Mouse (Mus musculus): ENCODE measurements around the gene Zfp235. TPM values are rescaled to one million over a fixed set of nuclear protein-coding genes. Genes with fewer than 3 reads are reported as not detected.

Zfp235 gene
- total RNA-seq (2022), result 1 to 10 TPM; 4.0 to 5.5 (median 4.5) TPM

- DNase-seq (ENCODE audit: low spot score), result peak; percentile 92
Observed at GRCm38 (mm10) chr7:24133996-24134828, at the start of gene Zfp235. TSS of gene Zfp235 (plus strand) at chr7:24134169.

- no peak for DNase-seq (ENCODE audit: low spot score)
Observed at GRCm38 (mm10) chr7:24086871-24087270, 47.1 kb upstream of the Zfp235 start.

GRCm38 (mm10) chr7:24087485-24088125 lies 46.4 kb upstream of the Zfp235 start:
- no peak for DNase-seq (ENCODE audit: low spot score)

- no peak for DNase-seq (ENCODE audit: low spot score)
Observed at GRCm38 (mm10) chr7:24104403-24104802, 29.6 kb upstream of the Zfp235 start.

- no peak for DNase-seq (ENCODE audit: low spot score)
Observed at GRCm38 (mm10) chr7:24105144-24105703, 28.7 kb upstream of the Zfp235 start.

- DNase-seq (ENCODE audit: low spot score), result no peak
Observed at GRCm38 (mm10) chr7:24110839-24111238, 23.1 kb upstream of the Zfp235 start.

GRCm38 (mm10) chr7:24111772-24112155 lies 22.2 kb upstream of the Zfp235 start:
- DNase-seq (ENCODE audit: low spot score), result no peak

GRCm38 (mm10) chr7:24112156-24112856 lies 21.7 kb upstream of the Zfp235 start, which contains the start of gene Zfp112:
TSS of gene Zfp112 (plus strand) at chr7:24112314.
- peak; percentile 85 for DNase-seq (ENCODE audit: low spot score)

- DNase-seq (ENCODE audit: low spot score), result peak; percentile 24
Observed at GRCm38 (mm10) chr7:24113001-24113400, 21.0 kb upstream of the Zfp235 start.

GRCm38 (mm10) chr7:24116655-24117054 lies 17.3 kb upstream of the Zfp235 start:
- DNase-seq (ENCODE audit: low spot score), result no peak

- DNase-seq (ENCODE audit: low spot score), result no peak
Observed at GRCm38 (mm10) chr7:24133425-24133995, 459 bp upstream of the Zfp235 start.

- no peak for DNase-seq (ENCODE audit: low spot score)
Observed at GRCm38 (mm10) chr7:24142566-24142965, 8.6 kb downstream of the Zfp235 start.

- no peak for DNase-seq (ENCODE audit: low spot score)
Observed at GRCm38 (mm10) chr7:24153272-24153671, 19.3 kb downstream of the Zfp235 start.

GRCm38 (mm10) chr7:24172191-24172590 lies 38.2 kb downstream of the Zfp235 start:
- no peak for DNase-seq (ENCODE audit: low spot score)

GRCm38 (mm10) chr7:24174618-24175336 lies 40.8 kb downstream of the Zfp235 start, which contains the start of gene Zfp114:
TSS of gene Zfp114 (plus strand) at chr7:24175060.
- peak; percentile 14 for DNase-seq (ENCODE audit: low spot score)

- no peak for DNase-seq (ENCODE audit: low spot score)
Observed at GRCm38 (mm10) chr7:24175337-24175711, 41.4 kb downstream of the Zfp235 start.

GRCm38 (mm10) chr7:24187611-24188010 lies 53.6 kb downstream of the Zfp235 start:
- DNase-seq (ENCODE audit: low spot score), result no peak

GRCm38 (mm10) chr7:24188901-24189570 lies 55.1 kb downstream of the Zfp235 start:
- no peak for DNase-seq (ENCODE audit: low spot score)

- no peak for DNase-seq (ENCODE audit: low spot score)
Observed at GRCm38 (mm10) chr7:24189571-24189944, 55.6 kb downstream of the Zfp235 start.

- no peak for DNase-seq (ENCODE audit: low spot score)
Observed at GRCm38 (mm10) chr7:24191361-24191760, 57.4 kb downstream of the Zfp235 start.

Measured in heart, adult 8-10 months (tissue).